Mouse (Mus musculus) limb, embryonic 12.5 days (tissue): ENCODE measurements around the gene Slc2a8. TPM values are rescaled to one million over a fixed set of nuclear protein-coding genes. Genes with fewer than 3 reads are reported as not detected.
"Not testable (repeated sequence)": the region's sequence is repeated elsewhere in the genome, so short reads cannot be mapped to it uniquely, and the experiment has no call there.

Experiments used
- ATAC-seq: fragments of 200-750 bp; cut with Nextera tagmentation; 2 replicates; pipeline ENCODE4 v1.8.0; 2017; ENCODE audit warnings: low read depth, moderate TSS enrichment; ENCODE audit not compliant: insufficient number of reproducible peaks, insufficient read depth, low FRiP score, low TSS enrichment
- H3K27ac ChIP-seq: fragments of 300-500 bp; sonication (generic); 2 replicates; pipeline ENCODE4 v1.5.1; 2016; ENCODE audit warnings: mild to moderate bottlenecking, moderate library complexity
- H3K27me3 ChIP-seq: fragments of 300-500 bp; sonication (generic); 2 replicates; pipeline ENCODE4 v1.6.1; 2016; ENCODE audit warnings: mild to moderate bottlenecking, moderate library complexity
- H3K36me3 ChIP-seq: fragments of 300-500 bp; sonication (generic); 2 replicates; pipeline ENCODE4 v1.6.1; 2016; ENCODE audit warnings: mild to moderate bottlenecking, moderate library complexity
- H3K4me1 ChIP-seq: fragments of 300-500 bp; sonication (generic); replicated peaks from 2 replicates; pipeline ENCODE4 v1.6.1; 2016
- H3K4me2 ChIP-seq: fragments of 300-500 bp; sonication (generic); 2 replicates; pipeline ENCODE4 v1.6.1; 2016; ENCODE audit warnings: mild to moderate bottlenecking, moderate library complexity
- H3K4me3 ChIP-seq: fragments of 300-500 bp; sonication (generic); replicated peaks from 2 replicates; pipeline ENCODE4 v1.5.1; 2016; ENCODE audit warnings: mild to moderate bottlenecking
- H3K9ac ChIP-seq: fragments of 300-500 bp; sonication (generic); replicated peaks from 2 replicates; pipeline ENCODE4 v1.6.1; 2016; ENCODE audit warnings: mild to moderate bottlenecking, moderate library complexity
- H3K9me3 ChIP-seq: fragments of 300-500 bp; sonication (generic); 2 replicates; pipeline ENCODE4 v1.6.1; 2016; ENCODE audit warnings: mild to moderate bottlenecking, moderate library complexity
- WGBS: fragments of 180-500 bp; shearing (Covaris S2); methylation state at CpG from one replicate; pipeline ENCODE4 v1.1.7; 2016; 5-methylcytosine and 5-hydroxymethylcytosine counted together
- polyA plus RNA-seq: library from polyadenylated mRNA; unstranded; fragments of >200 nt; fragmentation: Nextera tagmentation; extraction: Ambion mirVana; gene quantifications from 2 replicates; pipeline ENCODE4 v1.2.1, GENCODE M21; 2016

The Slc2a8 gene
- polyA plus RNA-seq: 25.4 and 25.7 TPM in 2 replicates

DNA sequence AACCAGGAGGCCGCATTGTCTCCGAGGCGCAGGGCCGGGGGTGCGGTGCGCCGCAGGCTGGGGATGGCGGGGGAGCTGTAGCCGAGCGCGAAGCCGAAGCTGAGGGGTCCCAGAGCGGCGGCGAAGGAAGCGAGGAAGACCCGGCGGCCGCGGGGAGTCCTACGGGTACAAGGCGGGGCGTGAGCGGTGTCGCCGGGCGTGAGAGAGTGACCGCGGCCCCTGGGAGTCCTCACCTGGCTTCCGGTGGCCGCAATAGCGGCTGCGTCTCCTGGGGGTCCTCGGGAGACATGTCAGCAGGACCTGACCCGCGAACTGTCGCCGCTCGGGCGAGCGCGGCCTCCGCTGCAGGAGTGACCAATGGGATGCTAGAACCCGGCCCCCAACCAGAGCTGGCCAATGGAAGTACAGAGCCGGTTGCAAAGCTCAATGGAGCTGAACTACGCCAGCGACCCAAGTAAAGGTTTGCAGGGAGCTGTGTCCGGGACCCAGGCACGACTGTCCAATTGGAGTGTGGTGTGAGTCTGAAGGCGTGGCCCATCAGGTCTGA lies at the start of gene Slc2a8:
Slc2a8 (minus strand) TSS at position 359 of the 547 bp plus-strand sequence.
- Histone ChIP-seq H3K27me3 (peaks cover 3% of the 10 kb centered on the region; the same call in 1 of the 2 replicates), H3K27ac (0 out of 2 replicates have a peak within 1 kb of the TSS, but pooled peaks have one; percentile 45), H3K4me2 (peak within 1 kb of the TSS; percentile 100), H3K4me1 (peaks cover 19% of the 10 kb centered on the region), H3K9me3 (no peaks in the 10 kb centered on the region), H3K36me3 (peaks cover 4% of the 10 kb centered on the region; the same call in 1 of the 2 replicates), H3K9ac (peak within 1 kb of the TSS; percentile 87), H3K4me3 (peak within 1 kb of the TSS; percentile 84)
- ATAC-seq: peak; percentile 99
- under 1% methylated on average over 50 of the region's 50 CpGs for WGBS

DNA sequence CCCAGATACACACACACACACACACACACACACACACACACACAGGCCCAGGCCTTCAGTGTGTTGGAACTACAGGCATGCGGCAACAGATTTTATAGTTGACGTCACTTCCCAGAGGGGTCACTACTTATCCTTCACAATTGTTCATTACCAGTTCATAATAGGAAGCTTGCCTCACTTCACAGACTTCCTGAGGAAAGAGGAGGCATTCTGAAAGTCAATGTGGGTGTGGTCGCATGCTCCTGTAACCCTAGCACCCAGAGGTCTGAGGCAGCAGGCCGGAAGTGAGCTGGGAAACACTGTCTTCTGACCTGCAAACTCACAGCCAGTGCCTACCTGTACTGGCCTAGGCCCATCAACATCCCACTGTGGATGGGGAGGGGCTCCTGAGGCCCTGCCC lies 43.2 kb upstream of the Slc2a8 start:
- no peak for ATAC-seq

DNA sequence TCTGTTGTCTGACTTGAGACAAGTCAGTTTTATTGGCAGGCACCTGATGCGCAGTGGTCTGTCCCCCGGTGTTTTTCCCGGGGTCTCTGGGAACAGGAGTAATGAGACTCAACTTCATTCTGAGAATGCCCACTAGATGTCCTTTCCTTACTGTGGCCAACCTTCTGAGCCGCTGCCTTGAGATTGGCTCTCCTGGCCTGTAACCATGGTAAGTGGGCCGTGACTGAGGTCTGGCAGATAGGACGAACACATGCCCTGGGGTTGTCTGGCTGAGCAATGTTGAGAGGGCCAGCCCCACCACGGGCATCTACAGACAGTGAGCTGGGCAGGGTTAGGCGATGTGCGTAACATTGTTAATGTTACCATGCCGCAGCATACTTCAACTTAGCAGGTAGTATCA lies 42.7 kb upstream of the Slc2a8 start:
- no peak overlapping the region for H3K4me3 ChIP-seq
- H3K4me2 ChIP-seq: no peak overlapping the region
- no peak for ATAC-seq
- H3K4me1 ChIP-seq: no peaks in the 10 kb centered on the region
- 75% methylated on average over 10 of the region's 10 CpGs for WGBS
- H3K27me3 ChIP-seq: no peaks in the 10 kb centered on the region
- peaks cover 4% of the 10 kb centered on the region; the same call in 1 of the 2 replicates for H3K36me3 ChIP-seq
- no peak overlapping the region for H3K27ac ChIP-seq
- no peaks in the 10 kb centered on the region for H3K9me3 ChIP-seq
- H3K9ac ChIP-seq: no peak overlapping the region

More for the DNA sequence above, 43.2 kb upstream of the Slc2a8 start:
- WGBS: 88% methylated on average over 4 of the region's 4 CpGs
- Histone ChIP-seq H3K36me3 (peaks cover 4% of the 10 kb centered on the region; the same call in 1 of the 2 replicates), H3K27ac (no peak overlapping the region), H3K4me1 (no peaks in the 10 kb centered on the region), H3K4me2 (no peak overlapping the region), H3K27me3 (no peaks in the 10 kb centered on the region), H3K4me3 (no peak overlapping the region), H3K9ac (no peak overlapping the region), H3K9me3 (no peaks in the 10 kb centered on the region)

DNA sequence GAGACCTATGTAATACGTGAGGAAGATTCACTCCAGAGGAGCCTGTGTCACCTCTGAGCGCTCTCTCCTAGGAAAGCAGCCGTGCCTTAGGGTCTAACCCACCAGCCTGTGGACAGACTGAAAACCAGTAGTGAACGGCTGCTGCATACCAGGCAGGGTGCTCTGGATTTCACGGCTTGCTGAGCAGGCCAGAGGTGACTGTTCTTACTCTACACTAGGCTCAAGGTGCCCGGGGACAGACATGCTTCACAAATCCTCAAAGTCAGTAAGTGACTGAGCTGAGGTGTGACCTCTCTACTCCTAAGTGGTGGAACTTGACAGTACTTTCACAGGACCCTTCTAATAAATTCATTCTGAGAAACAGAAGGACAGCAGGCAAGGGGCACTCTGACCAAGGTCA lies 41.0 kb upstream of the Slc2a8 start:
- Histone ChIP-seq H3K9ac (no peak overlapping the region), H3K9me3 (no peaks in the 10 kb centered on the region), H3K4me2 (no peak overlapping the region), H3K27ac (no peak overlapping the region), H3K4me1 (no peaks in the 10 kb centered on the region), H3K27me3 (no peaks in the 10 kb centered on the region), H3K4me3 (no peak overlapping the region), H3K36me3 (peaks cover 4% of the 10 kb centered on the region; the same call in 1 of the 2 replicates)
- ATAC-seq: no peak
- WGBS: 72% methylated on average over 6 of the region's 6 CpGs

DNA sequence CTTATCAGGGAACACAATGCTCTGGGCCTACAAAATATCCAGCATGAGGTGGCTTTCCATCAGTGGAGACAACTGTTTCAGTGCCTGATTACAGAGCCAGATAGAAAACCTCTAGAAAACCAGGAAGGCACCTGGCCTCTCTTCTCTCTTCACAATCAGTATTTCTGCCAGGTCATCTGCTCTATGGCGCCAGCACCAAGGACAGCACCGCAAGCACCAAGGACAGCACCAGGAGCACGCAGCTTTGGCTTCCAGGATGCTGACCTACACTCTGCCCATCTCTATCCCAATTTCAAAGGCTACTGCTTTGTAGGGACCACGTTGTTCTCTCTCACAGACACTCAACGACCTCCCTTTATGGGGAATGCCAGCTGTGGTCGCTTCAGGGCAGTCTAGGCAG lies 36.1 kb upstream of the Slc2a8 start:
- Histone ChIP-seq H3K9me3 (no peaks in the 10 kb centered on the region), H3K4me1 (no peaks in the 10 kb centered on the region), H3K4me2 (no peak overlapping the region), H3K27me3 (no peaks in the 10 kb centered on the region), H3K4me3 (no peak overlapping the region), H3K9ac (no peak overlapping the region), H3K27ac (no peak overlapping the region), H3K36me3 (no peaks in the 10 kb centered on the region)
- WGBS: 6% methylated on average over 6 of the region's 6 CpGs
- no peak for ATAC-seq

DNA sequence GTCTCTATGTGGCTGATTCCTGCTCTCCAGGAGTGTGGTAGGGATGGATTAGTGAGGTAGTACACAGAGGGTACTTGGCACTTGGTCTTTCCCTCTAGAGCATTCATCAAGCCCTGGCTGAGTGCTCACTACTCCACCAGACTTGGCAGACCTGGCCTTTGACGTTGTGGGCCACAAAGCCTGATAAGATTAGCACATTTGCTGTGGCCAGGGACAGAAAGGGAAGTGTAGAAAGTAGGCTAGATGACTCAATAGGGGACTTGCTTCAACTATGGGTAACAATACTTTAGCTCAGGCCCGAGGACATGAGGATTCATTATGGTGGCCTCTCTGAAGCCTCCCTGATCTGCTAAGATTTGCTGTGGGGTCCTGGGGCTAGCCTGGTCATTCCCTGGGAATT lies 35.3 kb upstream of the Slc2a8 start:
- Histone ChIP-seq H3K4me3 (no peak overlapping the region), H3K27me3 (no peaks in the 10 kb centered on the region), H3K27ac (no peak overlapping the region), H3K4me1 (no peaks in the 10 kb centered on the region), H3K9me3 (no peaks in the 10 kb centered on the region), H3K9ac (no peak overlapping the region), H3K36me3 (no peaks in the 10 kb centered on the region), H3K4me2 (no peak overlapping the region)
- 79% methylated on average over 2 of the region's 2 CpGs for WGBS
- no peak for ATAC-seq

DNA sequence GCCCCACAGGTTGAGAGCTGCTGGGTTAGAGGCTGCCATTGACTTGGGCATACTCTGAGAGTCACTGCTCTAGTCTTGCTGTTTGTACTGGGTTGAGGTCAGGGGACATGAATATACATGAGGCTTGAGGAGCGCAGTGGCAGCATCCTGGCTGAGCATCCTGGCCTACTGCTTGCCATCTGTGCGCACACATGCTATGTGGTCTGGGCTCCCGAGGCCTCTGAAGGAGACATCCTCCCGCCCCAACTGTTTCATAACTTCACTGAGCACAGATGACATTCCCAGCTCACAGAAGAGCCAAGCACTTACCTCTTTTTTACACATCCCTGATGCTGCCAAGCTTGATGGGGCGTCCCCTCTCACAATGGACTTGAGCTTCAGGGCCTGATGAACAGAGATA lies 33.0 kb upstream of the Slc2a8 start:
- no peak overlapping the region for H3K4me3 ChIP-seq
- H3K9me3 ChIP-seq: no peaks in the 10 kb centered on the region
- no peaks in the 10 kb centered on the region for H3K36me3 ChIP-seq
- no peaks in the 10 kb centered on the region for H3K4me1 ChIP-seq
- no peak overlapping the region for H3K27ac ChIP-seq
- no peak for ATAC-seq
- H3K4me2 ChIP-seq: no peak overlapping the region
- H3K9ac ChIP-seq: no peak overlapping the region
- no peaks in the 10 kb centered on the region for H3K27me3 ChIP-seq
- WGBS: 90% methylated on average over 5 of the region's 5 CpGs

DNA sequence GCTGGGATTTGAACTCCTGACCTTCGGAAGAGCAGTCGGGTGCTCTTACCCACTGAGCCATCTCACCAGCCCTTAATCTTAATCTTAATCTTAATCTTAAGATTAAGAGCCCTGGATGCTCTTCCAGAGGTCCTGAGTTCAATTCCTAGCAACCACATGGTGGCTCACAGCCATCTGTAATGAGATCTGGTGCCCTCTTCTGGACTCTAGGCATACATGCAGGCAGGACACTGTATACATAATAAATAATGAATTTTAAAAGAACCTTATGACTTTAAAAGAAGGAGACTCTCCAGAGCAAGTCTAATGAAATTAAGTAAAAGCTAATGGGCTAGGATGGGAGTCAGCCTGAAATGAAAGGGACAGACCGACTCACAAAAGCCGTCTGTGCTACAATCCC lies 27.2 kb upstream of the Slc2a8 start:
- not testable (repeated sequence) for H3K27ac ChIP-seq, H3K9ac ChIP-seq, H3K4me3 ChIP-seq, H3K27me3 ChIP-seq, H3K4me2 ChIP-seq, H3K36me3 ChIP-seq, ATAC-seq, H3K9me3 ChIP-seq, H3K4me1 ChIP-seq
- WGBS: 87% methylated on average over 4 of the region's 4 CpGs

DNA sequence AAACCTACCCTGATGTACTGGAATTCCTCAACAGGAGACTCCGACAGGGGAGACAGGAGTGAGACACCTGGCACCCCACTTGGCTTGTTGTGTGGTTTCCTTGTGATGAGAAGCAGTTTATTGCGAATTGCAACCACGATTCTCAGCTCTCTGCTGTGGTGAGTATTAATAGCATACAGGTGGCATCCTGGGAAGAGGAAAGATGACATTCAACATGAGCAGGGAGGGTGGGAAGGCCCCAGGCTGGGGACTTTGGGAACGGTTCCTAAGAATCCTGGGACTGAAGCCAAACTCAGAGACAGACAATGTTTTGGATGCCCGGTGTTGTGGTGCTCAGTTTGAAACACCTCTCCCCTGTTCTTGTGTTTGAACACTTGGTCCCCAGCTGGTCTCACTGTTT lies 23.2 kb upstream of the Slc2a8 start:
- H3K27me3 ChIP-seq: no peaks in the 10 kb centered on the region
- no peaks in the 10 kb centered on the region for H3K36me3 ChIP-seq
- no peaks in the 10 kb centered on the region for H3K4me1 ChIP-seq
- no peak overlapping the region for H3K4me3 ChIP-seq
- no peaks in the 10 kb centered on the region for H3K9me3 ChIP-seq
- no peak overlapping the region for H3K27ac ChIP-seq
- H3K4me2 ChIP-seq: no peak overlapping the region
- no peak overlapping the region for H3K9ac ChIP-seq
- WGBS: 80% methylated on average over 5 of the region's 5 CpGs
- no peak for ATAC-seq

DNA sequence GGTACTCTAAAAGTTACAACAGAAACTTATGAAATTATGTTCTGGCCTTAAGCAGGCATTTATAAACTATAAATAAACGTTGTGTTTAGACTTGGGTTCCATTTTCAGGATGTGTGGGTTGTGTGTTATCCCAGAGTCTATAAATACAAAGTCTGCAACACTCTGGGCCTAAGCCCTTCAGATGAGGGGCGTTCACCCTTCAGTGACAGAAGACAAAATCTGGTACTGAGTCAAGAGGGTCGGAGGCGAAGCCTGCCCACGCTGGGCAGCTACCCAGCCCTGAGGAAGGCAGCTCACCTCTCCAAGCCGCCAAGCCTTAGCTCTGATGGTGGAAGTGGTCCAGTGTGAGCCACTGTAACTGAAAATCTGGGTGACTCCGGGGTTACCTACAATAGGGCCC lies 20.3 kb upstream of the Slc2a8 start:
- Histone ChIP-seq H3K4me3 (no peak overlapping the region), H3K9ac (no peak overlapping the region), H3K27ac (no peak overlapping the region), H3K4me1 (no peaks in the 10 kb centered on the region), H3K9me3 (no peaks in the 10 kb centered on the region), H3K36me3 (no peaks in the 10 kb centered on the region), H3K4me2 (no peak overlapping the region), H3K27me3 (no peaks in the 10 kb centered on the region)
- WGBS: 84% methylated on average over 7 of the region's 7 CpGs
- ATAC-seq: no peak

DNA sequence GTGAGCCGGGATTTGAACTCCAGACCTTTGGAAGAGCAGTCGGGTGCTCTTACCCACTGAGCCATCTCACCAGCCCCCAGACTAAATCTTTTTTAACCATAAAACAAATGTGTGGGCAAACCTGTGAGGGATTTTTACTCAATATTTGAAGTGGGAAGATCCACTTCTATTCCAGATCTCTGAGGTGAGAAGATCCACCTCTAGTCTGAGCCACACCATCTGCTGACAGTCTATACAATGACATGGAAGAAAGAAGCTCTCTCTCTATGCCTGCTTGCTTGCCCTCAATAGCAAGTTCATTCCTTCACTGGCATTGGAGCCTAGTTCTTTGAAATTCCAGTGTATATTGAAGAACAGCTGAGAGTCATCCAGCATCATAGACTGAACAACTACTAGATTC lies 17.9 kb upstream of the Slc2a8 start:
- no peaks in the 10 kb centered on the region for H3K27me3 ChIP-seq
- H3K4me2 ChIP-seq: no peak overlapping the region
- no peaks in the 10 kb centered on the region for H3K9me3 ChIP-seq
- no peak overlapping the region for H3K9ac ChIP-seq
- WGBS: 78% methylated on average over 2 of the region's 2 CpGs
- no peak overlapping the region for H3K27ac ChIP-seq
- no peak overlapping the region for H3K4me3 ChIP-seq
- H3K36me3 ChIP-seq: no peaks in the 10 kb centered on the region
- no peak for ATAC-seq
- H3K4me1 ChIP-seq: no peaks in the 10 kb centered on the region

DNA sequence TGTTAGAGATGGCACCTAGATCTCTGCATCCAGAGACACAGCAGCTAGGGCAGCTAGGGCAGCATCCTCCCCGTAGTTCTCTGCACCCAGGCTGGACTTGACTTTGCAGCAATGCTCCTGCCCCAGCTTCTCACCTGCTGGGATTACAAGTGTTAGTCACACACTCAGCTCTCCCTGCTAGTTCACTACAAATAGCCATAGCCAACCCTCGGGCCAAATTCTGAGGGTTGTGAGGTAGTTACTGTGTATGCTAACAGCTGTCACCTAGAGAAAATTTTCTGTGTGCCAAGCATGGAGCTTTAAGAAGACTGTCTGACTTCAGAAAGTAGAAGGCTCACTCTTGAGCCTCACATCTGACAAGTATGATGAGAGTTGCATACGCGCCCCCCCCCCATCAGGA lies 15.9 kb upstream of the Slc2a8 start:
- H3K36me3 ChIP-seq: no peaks in the 10 kb centered on the region
- H3K4me2 ChIP-seq: no peak overlapping the region
- no peak for ATAC-seq
- 76% methylated on average over 4 of the region's 4 CpGs for WGBS
- no peak overlapping the region for H3K4me3 ChIP-seq
- no peak overlapping the region for H3K27ac ChIP-seq
- no peaks in the 10 kb centered on the region for H3K4me1 ChIP-seq
- no peaks in the 10 kb centered on the region for H3K9me3 ChIP-seq
- H3K9ac ChIP-seq: no peak overlapping the region
- H3K27me3 ChIP-seq: no peaks in the 10 kb centered on the region
